8 mouse cellular contexts compared by ENCODE assay signal in the genomic region with DNA sequence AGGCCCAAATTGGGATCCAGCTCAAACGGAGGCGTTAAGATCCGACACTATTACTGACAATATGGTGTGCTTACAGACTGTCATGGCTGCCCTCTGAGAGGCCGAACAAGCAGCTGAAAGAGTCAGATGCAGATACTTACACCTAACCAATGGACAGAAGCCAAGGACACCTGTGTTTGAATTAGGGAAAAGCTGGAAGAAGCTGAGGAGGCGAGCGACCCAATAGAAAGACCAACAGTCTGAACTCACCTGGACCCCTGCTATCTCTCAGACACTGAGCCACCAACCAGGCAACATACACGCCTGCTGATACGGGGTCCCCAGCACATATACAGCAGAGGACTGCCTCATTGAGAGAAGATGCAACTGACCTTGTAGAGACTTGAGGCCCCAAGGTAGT. TPM values are rescaled to one million over a fixed set of nuclear protein-coding genes. Genes with fewer than 3 reads are reported as not detected.
DNase-seq lines count a peak whose midpoint lies in the region; ATAC-seq lines count a peak whose summit lies in the region.

TSS of gene 5730480H06Rik (plus strand) at position 301 of the 400 bp plus-strand sequence.

- 92% methylated on average over 8 of the region's 8 CpGs for WGBS in heart, embryonic 16.5 days
- 94% methylated on average over 8 of the region's 8 CpGs for WGBS in forebrain, embryonic 15.5 days
- 94% methylated on average over 8 of the region's 8 CpGs for WGBS in limb, embryonic 12.5 days

- H3K36me3 ChIP-seq in heart, embryonic 16.5 days (ENCODE audit: control insufficient read depth, insufficient read depth) = no peaks in the 10 kb centered on the region
- H3K36me3 ChIP-seq in forebrain, embryonic 15.5 days = no peaks in the 10 kb centered on the region
- H3K36me3 ChIP-seq in limb, embryonic 12.5 days = no peaks in the 10 kb centered on the region

- ATAC-seq in heart, embryonic 16.5 days (replicated peaks; ENCODE audit: extremely low read depth, insufficient read depth, low FRiP score) = no peak
- no peak for ATAC-seq in activated CD4-positive, CD25-positive, alpha-beta regulatory T cell, adult 4 months
- ATAC-seq in forebrain, embryonic 15.5 days (replicated peaks) = no peak
- ATAC-seq in limb, embryonic 12.5 days (ENCODE audit: insufficient number of reproducible peaks, insufficient read depth, low FRiP score, low TSS enrichment, low read depth) = no peak
- no peak for ATAC-seq in CD4-positive, CD25-positive, alpha-beta regulatory T cell, adult 4 months

- no peaks in the 10 kb centered on the region for H3K9me3 ChIP-seq in heart, embryonic 16.5 days (replicated peaks; ENCODE audit: control insufficient read depth, low read length)
- H3K9me3 ChIP-seq in forebrain, embryonic 15.5 days = no peaks in the 10 kb centered on the region
- no peaks in the 10 kb centered on the region for H3K9me3 ChIP-seq in limb, embryonic 12.5 days

- H3K9ac ChIP-seq in heart, embryonic 16.5 days (ENCODE audit: low read length) = no peak within 1 kb of the TSS
- H3K9ac ChIP-seq in forebrain, embryonic 15.5 days (replicated peaks) = no peak within 1 kb of the TSS
- H3K9ac ChIP-seq in limb, embryonic 12.5 days (replicated peaks) = no peak within 1 kb of the TSS

- no peak within 1 kb of the TSS for H3K27ac ChIP-seq in heart, embryonic 16.5 days (ENCODE audit: low read length)
- no peak within 1 kb of the TSS for H3K27ac ChIP-seq in forebrain, embryonic 15.5 days (replicated peaks)
- no peak within 1 kb of the TSS for H3K27ac ChIP-seq in limb, embryonic 12.5 days

- H3K4me1 ChIP-seq in heart, embryonic 16.5 days (ENCODE audit: control insufficient read depth, insufficient read depth, low read length) = no peaks in the 10 kb centered on the region
- H3K4me1 ChIP-seq in forebrain, embryonic 15.5 days = no peaks in the 10 kb centered on the region
- H3K4me1 ChIP-seq in limb, embryonic 12.5 days (replicated peaks) = no peaks in the 10 kb centered on the region

- H3K4me3 ChIP-seq in heart, embryonic 16.5 days (ENCODE audit: low read length) = no peak within 1 kb of the TSS
- no peak within 1 kb of the TSS for H3K4me3 ChIP-seq in forebrain, embryonic 15.5 days
- no peak within 1 kb of the TSS for H3K4me3 ChIP-seq in limb, embryonic 12.5 days (replicated peaks)

- no peaks in the 10 kb centered on the region for H3K27me3 ChIP-seq in heart, embryonic 16.5 days (ENCODE audit: control insufficient read depth, insufficient read depth, low read length)
- no peaks in the 10 kb centered on the region for H3K27me3 ChIP-seq in forebrain, embryonic 15.5 days
- H3K27me3 ChIP-seq in limb, embryonic 12.5 days = no peaks in the 10 kb centered on the region

- no peak within 1 kb of the TSS for H3K4me2 ChIP-seq in heart, embryonic 16.5 days (ENCODE audit: low read depth, low read length)
- no peak within 1 kb of the TSS for H3K4me2 ChIP-seq in forebrain, embryonic 15.5 days (replicated peaks)
- no peak within 1 kb of the TSS for H3K4me2 ChIP-seq in limb, embryonic 12.5 days

- no peak for DNase-seq in heart, adult 8-10 months (ENCODE audit: low spot score)
- DNase-seq in kidney, adult 18-20 months = no peak
- DNase-seq in right cerebral cortex, postnatal 25 days = no peak

RNA-seq across cellular contexts. Expression of gene 5730480H06Rik, which starts in this region (rescaled TPM):
- 12.2 and 14.4 TPM in 2 replicates for polyA plus RNA-seq in heart, embryonic 16.5 days (2015; fragmentation: Nextera tagmentation; extraction: Ambion mirVana)
- 1 to 10 TPM; 4.5 to 6.5 (median 4.9) TPM for total RNA-seq in heart, adult 8-10 months (2022)
- 10 to 100 TPM; 11.6 to 12.5 TPM for polyA plus RNA-seq in activated CD4-positive, CD25-positive, alpha-beta regulatory T cell, adult 4 months (2017; shearing (Covaris generic))
- polyA plus RNA-seq in forebrain, embryonic 15.5 days (2015; fragmentation: Nextera tagmentation; extraction: Ambion mirVana) = 18.2 and 21.9 TPM in 2 replicates
- polyA plus RNA-seq in limb, embryonic 12.5 days (2016; fragmentation: Nextera tagmentation; extraction: Ambion mirVana) = 27.8 and 31.3 TPM in 2 replicates
- 1 to 10 TPM; 6.9 to 7.8 TPM for polyA plus RNA-seq in CD4-positive, CD25-positive, alpha-beta regulatory T cell, adult 4 months (2017; shearing (Covaris generic))
